Mouse (Mus musculus) thymus, adult 2 months (tissue): ENCODE data around the gene Drap1.

Source experiments
- CTCF ChIP-seq: fragments of 200-500 bp; IDR thresholded peaks from 2 replicates; pipeline ENCODE4 v1.5.1; 2012; ENCODE audit warnings: mild to moderate bottlenecking, control low read depth, low read length, moderate library complexity, borderline replicate concordance; ENCODE audit not compliant: control insufficient read depth, poor library complexity, insufficient read depth; ENCODE audit errors: extremely low read depth
- POLR2A ChIP-seq: fragments of 200-500 bp; IDR thresholded peaks from 2 replicates; pipeline ENCODE4 v1.6.1; 2012; ENCODE audit warnings: mild to moderate bottlenecking, low read length, control low read depth, moderate library complexity; ENCODE audit not compliant: control insufficient read depth, poor library complexity, insufficient read depth; ENCODE audit errors: extremely low read depth

GRCm38 (mm10) chr19:5405924-5406323 is 18.9 kb downstream of the Drap1 start:
- TF ChIP-seq CTCF = no peak
- TF ChIP-seq POLR2A = no peak
